Mouse (Mus musculus) kidney, embryonic 15.5 days (tissue): ENCODE measurements around the gene Mboat2. TPM values are rescaled to one million over a fixed set of nuclear protein-coding genes. Genes with fewer than 3 reads are reported as not detected.
A peak's percentile ranks its signal among the peaks of the same experiment; 100 is the strongest.

Experiments
- ATAC-seq: fragments of 200-750 bp; cut with Nextera tagmentation; replicated peaks from 2 replicates; pipeline ENCODE4 v1.8.0; 2017; ENCODE audit warnings: moderate TSS enrichment; ENCODE audit not compliant: low FRiP score
- H3K27ac ChIP-seq: fragments of 300-500 bp; sonication (generic); 2 replicates; pipeline ENCODE4 v1.5.1; 2015; ENCODE audit warnings: mild to moderate bottlenecking, inconsistent platforms
- H3K27me3 ChIP-seq: fragments of 300-500 bp; sonication (generic); 2 replicates; pipeline ENCODE4 v1.6.1; 2015; ENCODE audit warnings: inconsistent platforms
- H3K36me3 ChIP-seq: fragments of 300-500 bp; sonication (generic); 2 replicates; pipeline ENCODE4 v1.6.1; 2015; ENCODE audit warnings: inconsistent platforms
- H3K4me1 ChIP-seq: fragments of 300-500 bp; sonication (generic); 2 replicates; pipeline ENCODE4 v1.6.1; 2015; ENCODE audit warnings: inconsistent platforms
- H3K4me2 ChIP-seq: fragments of 300-500 bp; sonication (generic); 2 replicates; pipeline ENCODE4 v1.6.1; 2015; ENCODE audit warnings: moderate library complexity, mild to moderate bottlenecking, inconsistent platforms
- H3K4me3 ChIP-seq: fragments of 300-500 bp; sonication (generic); replicated peaks from 2 replicates; pipeline ENCODE4 v1.5.1; 2015; ENCODE audit warnings: mild to moderate bottlenecking, inconsistent platforms
- H3K9ac ChIP-seq: fragments of 300-500 bp; sonication (generic); 2 replicates; pipeline ENCODE4 v1.6.1; 2015; ENCODE audit warnings: mild to moderate bottlenecking, inconsistent platforms
- H3K9me3 ChIP-seq: fragments of 300-500 bp; sonication (generic); replicated peaks from 2 replicates; pipeline ENCODE4 v1.6.1; 2016; ENCODE audit warnings: inconsistent platforms
- WGBS: fragments of 180-500 bp; shearing (Covaris S2); methylation state at CpG from one replicate; pipeline ENCODE4 v1.1.7; 2015; ENCODE audit warnings: mixed read lengths; 5-methylcytosine and 5-hydroxymethylcytosine counted together
- polyA plus RNA-seq: library from polyadenylated mRNA; unstranded; fragments of >200 nt; fragmentation: Nextera tagmentation; extraction: Ambion mirVana; gene quantifications from 2 replicates; pipeline ENCODE4 v1.2.1, GENCODE M21; 2015

The Mboat2 gene
- polyA plus RNA-seq, result 41.1 and 42.2 TPM in 2 replicates

DNA sequence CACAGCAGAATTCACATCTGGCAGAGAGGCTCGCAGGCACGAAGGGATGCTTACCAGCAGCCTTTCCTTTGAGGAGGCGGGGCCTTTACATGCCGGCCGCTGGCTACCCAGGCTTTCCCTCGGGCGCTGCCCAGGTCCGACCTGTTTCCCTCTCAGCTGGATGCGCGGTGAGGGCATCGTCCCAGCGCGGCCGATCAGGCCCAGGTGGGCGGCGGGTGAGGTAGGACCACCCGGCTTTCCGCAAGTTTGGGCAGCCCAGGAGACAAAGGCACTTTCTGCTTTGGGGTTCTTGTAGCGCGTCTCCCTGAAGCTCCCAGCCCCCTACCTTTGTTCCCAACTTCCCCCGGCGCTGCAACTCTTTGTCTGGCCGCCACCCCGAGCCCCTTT is at the start of gene Mboat2:
TSS of gene Mboat2 (plus strand) at position 114 of the 387 bp plus-strand sequence.
- peak; percentile 50 for ATAC-seq
- under 1% methylated on average over 23 of the region's 24 CpGs for WGBS
- H3K9me3 ChIP-seq, result no peaks in the 10 kb centered on the region
- no peaks in the 10 kb centered on the region for H3K36me3 ChIP-seq
- peak within 1 kb of the TSS; percentile 89 for H3K4me3 ChIP-seq
- peak within 1 kb of the TSS; percentile 89 for H3K9ac ChIP-seq
- peak within 1 kb of the TSS; percentile 96 for H3K27ac ChIP-seq
- H3K27me3 ChIP-seq, result no peaks in the 10 kb centered on the region
- peak within 1 kb of the TSS; percentile 85 for H3K4me2 ChIP-seq
- peaks cover 34% of the 10 kb centered on the region for H3K4me1 ChIP-seq

DNA sequence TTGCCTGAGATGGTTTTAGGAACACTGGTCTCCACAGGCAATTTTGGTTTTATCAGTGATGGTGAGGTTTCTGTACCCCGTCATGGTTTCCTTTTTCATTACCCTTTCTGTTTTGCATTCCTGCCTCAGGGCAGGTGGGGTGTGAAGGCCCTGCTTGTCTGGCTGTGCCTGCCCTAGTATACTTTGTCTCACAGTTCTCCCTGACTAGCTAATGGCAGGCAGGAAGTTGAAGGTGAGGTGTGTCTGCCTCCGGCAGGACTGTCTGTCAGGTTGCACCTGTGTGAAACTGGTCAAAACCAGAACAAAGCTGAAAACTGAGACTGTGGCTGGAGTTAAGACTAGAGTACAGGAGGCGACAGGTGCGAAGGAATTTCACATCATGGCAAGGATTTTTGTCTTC is 46.9 kb upstream of the Mboat2 start:
- no peaks in the 10 kb centered on the region for H3K9me3 ChIP-seq

DNA sequence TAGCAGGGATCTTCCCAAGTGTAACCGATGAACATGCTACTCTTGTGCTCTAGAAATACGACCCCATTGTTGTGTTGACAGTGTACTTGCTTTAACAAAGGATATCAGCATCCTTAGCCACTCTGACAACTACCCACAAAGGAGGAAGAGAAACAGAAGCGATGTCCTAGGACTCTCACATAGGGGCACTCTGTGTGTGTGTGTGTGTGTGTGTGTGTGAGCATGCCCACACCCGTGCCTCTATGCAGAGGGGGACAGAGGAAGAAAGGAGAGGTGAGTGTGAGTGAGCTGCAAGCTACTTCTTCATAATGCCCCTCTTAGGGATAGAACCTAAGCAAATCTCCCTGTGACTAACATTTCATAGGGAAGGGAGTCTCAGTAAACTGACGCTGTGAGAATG is 44.8 kb upstream of the Mboat2 start:
- Histone ChIP-seq H3K27ac (no peak overlapping the region), H3K4me1 (no peaks in the 10 kb centered on the region), H3K9ac (no peak overlapping the region), H3K36me3 (no peaks in the 10 kb centered on the region), H3K4me3 (no peak overlapping the region), H3K9me3 (no peaks in the 10 kb centered on the region), H3K27me3 (no peaks in the 10 kb centered on the region), H3K4me2 (no peak overlapping the region)
- WGBS, result 64% methylated on average over 5 of the region's 5 CpGs
- ATAC-seq, result no peak

More for the DNA sequence above, 46.9 kb upstream of the Mboat2 start:
- Histone ChIP-seq H3K4me3 (no peak overlapping the region), H3K27me3 (no peaks in the 10 kb centered on the region), H3K36me3 (no peaks in the 10 kb centered on the region), H3K4me1 (no peaks in the 10 kb centered on the region), H3K4me2 (no peak overlapping the region), H3K9ac (no peak overlapping the region), H3K27ac (no peak overlapping the region)
- ATAC-seq, result 0 out of 2 replicates have a peak, but pooled peaks have one; percentile 15
- WGBS, result 71% methylated on average over 4 of the region's 4 CpGs

DNA sequence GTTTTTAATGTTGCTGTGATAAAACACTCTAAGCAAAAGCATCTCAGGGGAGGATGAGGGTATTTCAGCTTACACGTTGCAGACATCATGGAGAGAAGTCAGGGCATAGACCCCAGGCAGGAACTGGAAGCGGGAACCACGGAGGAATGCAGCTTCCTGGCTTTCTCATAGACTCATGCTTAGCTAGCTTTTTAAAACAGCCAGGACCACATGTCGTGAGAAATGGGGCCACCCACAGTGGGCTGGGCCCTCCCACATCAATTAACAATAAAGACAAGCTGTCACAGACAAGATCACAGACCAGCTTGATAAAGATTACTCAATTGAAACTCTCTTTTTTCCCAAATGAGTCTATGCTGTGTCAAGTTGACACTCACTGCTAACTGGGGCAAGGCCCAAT is 44.4 kb upstream of the Mboat2 start:
- no peaks in the 10 kb centered on the region for H3K4me1 ChIP-seq
- no peak for ATAC-seq
- H3K36me3 ChIP-seq, result no peaks in the 10 kb centered on the region
- 27% methylated on average over 4 of the region's 4 CpGs for WGBS
- no peak overlapping the region for H3K27ac ChIP-seq
- no peaks in the 10 kb centered on the region for H3K27me3 ChIP-seq
- no peak overlapping the region for H3K4me2 ChIP-seq
- H3K9ac ChIP-seq, result no peak overlapping the region
- H3K4me3 ChIP-seq, result no peak overlapping the region
- no peaks in the 10 kb centered on the region for H3K9me3 ChIP-seq

DNA sequence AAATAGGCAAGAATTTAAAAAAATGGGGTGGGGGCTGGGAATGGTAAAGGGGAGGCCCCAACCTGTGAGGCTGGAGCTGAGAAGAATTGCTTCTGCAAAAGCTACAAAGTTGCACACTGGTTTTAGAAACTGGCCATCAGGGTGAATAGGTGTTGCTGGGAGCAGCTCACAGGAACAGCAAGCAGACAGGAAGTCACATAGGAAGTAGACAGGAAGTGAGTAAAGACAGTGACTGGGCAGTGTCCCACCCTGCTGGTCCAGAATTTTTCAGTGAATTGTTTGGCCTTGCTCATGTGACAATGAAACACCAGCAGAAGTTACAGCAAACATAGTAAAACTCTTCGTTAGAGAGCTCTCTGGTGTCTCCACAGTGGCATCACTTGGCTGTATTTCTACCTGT is 41.0 kb upstream of the Mboat2 start:
- no peak for ATAC-seq
- Histone ChIP-seq H3K9ac (no peak overlapping the region), H3K27me3 (no peaks in the 10 kb centered on the region), H3K4me2 (no peak overlapping the region), H3K4me1 (no peaks in the 10 kb centered on the region), H3K36me3 (no peaks in the 10 kb centered on the region), H3K4me3 (no peak overlapping the region), H3K9me3 (no peaks in the 10 kb centered on the region), H3K27ac (no peak overlapping the region)
- 79% methylated on average over 1 of the region's 1 CpGs for WGBS

DNA sequence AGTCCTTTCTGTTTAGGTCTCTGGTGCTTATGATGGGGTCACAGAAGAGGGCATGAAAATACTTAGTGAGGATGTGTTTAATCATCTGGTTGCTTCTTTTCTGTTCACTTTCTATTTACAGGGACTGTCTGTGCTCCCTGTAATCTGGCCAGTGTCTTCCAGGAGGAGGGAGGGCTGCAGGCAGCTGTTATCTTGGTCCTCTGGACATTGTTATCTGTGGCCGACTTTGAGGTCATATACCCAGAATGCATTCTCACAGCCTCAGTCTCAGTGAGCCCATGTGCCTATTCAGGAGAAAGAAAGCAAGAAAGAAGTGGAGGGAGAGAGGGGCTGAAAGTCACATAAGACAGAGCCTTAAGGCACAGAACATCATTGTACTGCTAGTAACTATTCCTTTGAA is 19.4 kb upstream of the Mboat2 start:
- no peaks in the 10 kb centered on the region for H3K9me3 ChIP-seq
- H3K27me3 ChIP-seq, result no peaks in the 10 kb centered on the region
- no peaks in the 10 kb centered on the region for H3K36me3 ChIP-seq
- H3K4me1 ChIP-seq, result 0 out of 2 replicates have a peak, but pooled peaks cover 6% of the 10 kb centered on the region
- no peak for ATAC-seq
- H3K4me2 ChIP-seq, result no peak overlapping the region
- WGBS, result 24% methylated on average over 1 of the region's 1 CpGs
- H3K27ac ChIP-seq, result no peak overlapping the region
- H3K4me3 ChIP-seq, result no peak overlapping the region
- H3K9ac ChIP-seq, result no peak overlapping the region

DNA sequence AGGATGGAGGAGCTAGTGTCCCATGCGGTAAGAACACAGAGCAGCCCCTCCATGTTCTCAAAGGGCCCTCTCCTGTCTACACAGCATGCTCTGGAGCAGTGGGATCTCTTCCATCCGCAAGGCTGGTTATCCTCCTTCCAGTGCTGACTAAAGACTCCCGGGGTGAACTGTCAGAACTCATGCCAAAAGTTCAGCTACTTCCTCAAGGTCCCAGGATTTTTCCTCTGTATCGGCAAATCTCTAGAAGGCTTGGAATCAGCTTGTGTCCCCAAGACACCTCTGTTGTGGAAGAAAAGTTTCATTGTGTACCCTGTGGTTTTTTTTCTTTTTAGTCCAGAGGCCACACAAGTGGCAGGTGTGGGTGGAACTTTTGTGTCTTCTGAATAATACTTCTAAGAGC is 18.8 kb upstream of the Mboat2 start:
- H3K4me1 ChIP-seq, result 0 out of 2 replicates have a peak, but pooled peaks cover 6% of the 10 kb centered on the region
- no peak overlapping the region for H3K4me2 ChIP-seq
- no peaks in the 10 kb centered on the region for H3K27me3 ChIP-seq
- ATAC-seq, result no peak
- H3K27ac ChIP-seq, result no peak overlapping the region
- H3K36me3 ChIP-seq, result no peaks in the 10 kb centered on the region
- WGBS, result 84% methylated on average over 4 of the region's 4 CpGs
- no peak overlapping the region for H3K4me3 ChIP-seq
- no peak overlapping the region for H3K9ac ChIP-seq
- no peaks in the 10 kb centered on the region for H3K9me3 ChIP-seq

DNA sequence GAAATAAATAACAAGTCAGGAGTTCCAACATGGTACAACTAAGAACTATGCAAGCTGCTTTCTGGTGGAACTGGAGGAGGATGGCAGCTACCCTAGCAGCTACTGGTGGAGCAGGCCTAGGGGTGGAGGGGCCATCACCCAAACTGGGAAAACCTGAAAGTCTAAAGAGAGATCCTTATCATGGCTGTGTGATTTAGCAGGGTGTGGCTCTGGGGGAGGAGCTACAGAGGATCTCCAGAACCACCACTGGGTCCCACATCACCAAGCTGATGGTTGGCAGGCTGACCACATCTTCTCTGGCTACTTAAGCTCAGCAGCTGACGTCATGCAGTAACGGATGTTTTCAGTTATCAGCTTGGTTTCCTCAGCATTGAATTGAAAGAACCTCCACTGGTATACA is 7.8 kb upstream of the Mboat2 start:
- H3K27ac ChIP-seq, result no peak overlapping the region
- no peak overlapping the region for H3K4me2 ChIP-seq
- H3K9me3 ChIP-seq, result no peaks in the 10 kb centered on the region
- WGBS, result 86% methylated on average over 2 of the region's 2 CpGs
- H3K27me3 ChIP-seq, result no peaks in the 10 kb centered on the region
- ATAC-seq, result no peak
- H3K4me1 ChIP-seq, result peaks cover 7% of the 10 kb centered on the region; the same call in 1 of the 2 replicates
- no peak overlapping the region for H3K9ac ChIP-seq
- H3K36me3 ChIP-seq, result no peaks in the 10 kb centered on the region
- H3K4me3 ChIP-seq, result no peak overlapping the region

DNA sequence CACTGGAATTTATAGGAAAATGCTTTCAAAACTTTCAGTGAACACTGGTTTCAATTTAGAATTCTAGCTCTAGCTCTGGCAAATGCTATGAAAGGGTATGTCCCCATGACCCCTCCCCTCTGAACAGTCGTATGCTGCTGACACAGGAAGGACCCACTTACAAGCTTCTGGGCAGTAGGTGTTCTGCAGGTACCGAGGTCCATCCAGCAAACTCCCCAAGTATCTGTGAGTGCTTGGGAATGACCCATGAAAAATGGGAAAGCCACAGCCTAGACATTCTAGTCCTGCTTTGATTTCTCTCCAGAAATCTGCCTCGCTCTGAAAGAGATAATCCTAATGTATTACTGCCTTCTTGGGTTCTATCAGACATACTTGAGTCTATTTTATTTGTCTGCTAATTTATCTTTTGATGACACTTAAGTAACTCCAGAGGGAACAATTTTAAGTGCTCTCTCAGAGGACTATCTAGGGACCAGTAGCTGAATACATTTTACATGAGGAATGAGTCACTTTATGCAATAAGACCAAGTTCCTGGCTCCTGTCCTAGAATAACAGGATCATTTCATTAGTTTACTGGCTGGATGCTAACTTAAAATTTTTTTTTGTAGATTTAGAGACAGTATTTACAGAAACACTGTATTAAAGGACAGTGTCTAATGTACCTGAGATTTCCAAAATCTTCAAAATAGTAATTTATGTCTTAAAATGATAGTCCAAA is 6.9 kb upstream of the Mboat2 start:
- Histone ChIP-seq H3K27ac (no peak overlapping the region), H3K9ac (no peak overlapping the region), H3K9me3 (no peaks in the 10 kb centered on the region), H3K4me2 (no peak overlapping the region), H3K27me3 (no peaks in the 10 kb centered on the region), H3K36me3 (no peaks in the 10 kb centered on the region), H3K4me3 (no peak overlapping the region), H3K4me1 (peaks cover 7% of the 10 kb centered on the region; the same call in 1 of the 2 replicates)
- 69% methylated on average over 3 of the region's 3 CpGs for WGBS
- no peak for ATAC-seq

DNA sequence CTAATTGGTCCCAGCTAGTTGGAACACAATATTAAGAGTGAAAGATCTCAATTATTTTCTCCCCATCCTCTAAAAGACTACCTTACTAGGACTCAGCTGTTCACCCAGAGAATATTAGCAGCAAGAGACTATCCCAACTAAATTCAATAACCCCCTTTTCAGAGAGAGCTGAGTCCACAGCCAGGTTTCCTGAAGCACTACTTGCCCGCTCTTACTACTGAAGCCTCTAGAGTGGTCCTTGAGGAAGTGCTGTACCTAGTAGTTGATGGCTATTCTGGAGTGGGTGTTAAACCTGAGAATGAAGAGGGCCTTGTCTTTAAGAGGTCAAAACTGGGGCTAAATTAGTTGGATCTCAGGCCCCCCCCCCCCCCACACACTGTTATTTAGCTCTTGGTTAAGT is 593 bp upstream of the Mboat2 start:
- peaks cover 34% of the 10 kb centered on the region for H3K4me1 ChIP-seq
- H3K9me3 ChIP-seq, result no peaks in the 10 kb centered on the region
- 45% methylated on average over 1 of the region's 1 CpGs for WGBS
- H3K9ac ChIP-seq, result peak overlapping the region; percentile 23; the same call in 1 of the 2 replicates
- H3K4me3 ChIP-seq, result peak overlapping the region; percentile 89
- no peak for ATAC-seq
- peak overlapping the region; percentile 85 for H3K4me2 ChIP-seq
- H3K27ac ChIP-seq, result peak overlapping the region; percentile 96
- H3K27me3 ChIP-seq, result no peaks in the 10 kb centered on the region
- no peaks in the 10 kb centered on the region for H3K36me3 ChIP-seq

DNA sequence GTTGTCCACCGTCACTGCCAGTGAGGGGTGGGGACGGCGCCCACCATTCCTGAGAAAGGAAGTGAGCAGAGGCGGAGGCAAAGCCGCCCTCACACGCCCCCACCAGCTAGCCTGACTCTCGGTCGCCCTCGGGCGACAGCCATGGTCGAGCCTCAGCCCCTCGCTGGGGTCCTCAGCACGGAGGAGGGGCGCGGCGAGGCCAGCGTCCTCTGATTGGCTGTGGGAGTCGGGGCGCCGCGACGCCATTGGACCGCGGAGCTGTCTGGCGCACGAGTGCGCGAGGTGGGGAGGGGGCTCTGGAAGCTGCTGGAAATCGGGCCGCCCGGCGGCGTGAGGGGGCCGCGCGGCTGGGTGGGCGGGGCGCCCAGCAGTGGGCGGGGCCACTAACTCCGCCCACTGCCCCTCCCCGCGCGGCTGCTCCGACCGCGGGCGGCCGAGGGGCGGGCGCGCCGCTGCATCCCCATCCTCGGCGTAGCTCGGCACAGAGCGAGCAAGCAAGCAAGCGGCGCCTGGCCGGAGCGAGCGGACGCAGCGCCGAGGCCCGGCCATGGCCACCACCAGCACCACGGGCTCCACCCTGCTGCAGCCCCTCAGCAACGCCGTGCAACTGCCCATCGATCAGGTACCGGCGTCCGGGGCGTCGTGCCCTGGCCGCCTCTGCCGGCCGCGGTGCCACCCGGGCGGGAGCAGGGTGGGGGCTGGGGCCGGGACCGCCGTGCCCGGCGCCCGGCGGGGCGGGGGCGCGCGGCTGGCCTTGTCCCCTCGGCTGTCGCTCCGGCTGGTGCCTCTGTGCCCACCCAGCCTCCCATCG is 679 bp downstream of the Mboat2 start:
- Histone ChIP-seq H3K9ac (peak overlapping the region; percentile 89), H3K4me1 (peaks cover 37% of the 10 kb centered on the region), H3K27me3 (no peaks in the 10 kb centered on the region), H3K9me3 (no peaks in the 10 kb centered on the region), H3K27ac (peak overlapping the region; percentile 96), H3K4me2 (peak overlapping the region; percentile 85), H3K36me3 (no peaks in the 10 kb centered on the region), H3K4me3 (peak overlapping the region; percentile 89)
- peak; percentile 100 for ATAC-seq
- WGBS, result under 1% methylated on average over 78 of the region's 95 CpGs

DNA sequence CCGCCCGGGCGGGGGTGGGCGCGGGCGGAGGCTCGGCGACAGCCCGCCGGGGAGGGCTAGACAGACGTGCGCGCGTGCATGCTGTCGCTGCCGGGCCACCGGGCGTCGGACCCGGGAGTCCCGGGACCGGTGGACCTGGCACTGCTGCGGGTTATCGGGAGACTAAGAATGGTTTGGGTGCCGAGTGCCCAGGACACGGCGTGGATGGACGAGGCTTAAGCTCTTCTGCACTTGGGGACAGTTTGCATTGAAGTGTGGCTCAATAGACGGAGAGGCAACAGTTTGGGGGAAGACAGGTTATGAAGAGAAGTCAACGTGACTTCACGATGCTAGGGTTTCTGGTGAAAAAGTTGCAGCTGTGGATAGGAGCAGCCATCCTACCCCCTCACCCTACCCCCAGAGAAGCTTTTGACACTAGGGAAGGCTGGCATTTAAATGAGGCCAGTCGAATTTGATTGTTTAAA is 1.3 kb downstream of the Mboat2 start:
- H3K36me3 ChIP-seq, result no peaks in the 10 kb centered on the region
- H3K4me1 ChIP-seq, result peaks cover 41% of the 10 kb centered on the region
- peak overlapping the region; percentile 89 for H3K9ac ChIP-seq
- peak overlapping the region; percentile 89 for H3K4me3 ChIP-seq
- no peaks in the 10 kb centered on the region for H3K27me3 ChIP-seq
- peak overlapping the region; percentile 91 for H3K27ac ChIP-seq
- WGBS, result under 1% methylated on average over 31 of the region's 32 CpGs
- no peak for ATAC-seq
- H3K9me3 ChIP-seq, result no peaks in the 10 kb centered on the region
- H3K4me2 ChIP-seq, result peak overlapping the region; percentile 85
